Mouse (Mus musculus): ENCODE data around the gene Gm609. TPM values are rescaled to one million over a fixed set of nuclear protein-coding genes. Genes with fewer than 3 reads are reported as not detected.
"Not testable (repeated sequence)": the region's sequence is repeated elsewhere in the genome, so short reads cannot be mapped to it uniquely, and the experiment has no call there.

The Gm609 gene
- not detected in 2 replicates for polyA plus RNA-seq (2016; fragmentation: Nextera tagmentation; extraction: Ambion mirVana)

DNA sequence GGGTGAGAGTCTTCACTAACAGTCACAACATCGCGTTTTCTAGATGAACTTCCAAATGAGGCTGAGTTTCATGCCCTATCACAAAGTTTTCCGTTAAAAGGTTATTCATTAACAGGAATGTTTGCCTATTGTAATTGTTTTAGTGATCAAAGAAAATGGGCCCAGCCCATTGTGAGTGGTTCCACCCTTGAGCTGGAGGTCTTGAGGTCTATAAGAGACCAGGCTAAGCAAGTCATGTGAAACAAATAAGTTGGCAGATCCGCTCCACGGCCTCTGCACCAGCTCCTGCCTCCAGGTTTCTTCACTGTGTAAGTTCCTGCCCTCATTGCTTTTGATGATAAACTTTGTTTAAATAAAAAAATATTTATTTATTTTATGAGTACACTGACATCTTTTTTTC is at the start of gene Gm609:
Gene Gm609 (minus strand): TSS at position 43 of the 400 bp plus-strand sequence.
- no peak for DNase-seq (ENCODE audit: low spot score)
- 80% methylated on average over 5 of the region's 5 CpGs for WGBS
- Histone ChIP-seq H3K9me3 (replicated peaks) (no peaks in the 10 kb centered on the region), H3K4me1 (no peaks in the 10 kb centered on the region), H3K27me3 (ENCODE audit: low read depth, poor library complexity, severe bottlenecking) (no peaks in the 10 kb centered on the region), H3K27ac (replicated peaks) (no peak within 1 kb of the TSS), H3K4me3 (no peak within 1 kb of the TSS), H3K36me3 (no peaks in the 10 kb centered on the region)

DNA sequence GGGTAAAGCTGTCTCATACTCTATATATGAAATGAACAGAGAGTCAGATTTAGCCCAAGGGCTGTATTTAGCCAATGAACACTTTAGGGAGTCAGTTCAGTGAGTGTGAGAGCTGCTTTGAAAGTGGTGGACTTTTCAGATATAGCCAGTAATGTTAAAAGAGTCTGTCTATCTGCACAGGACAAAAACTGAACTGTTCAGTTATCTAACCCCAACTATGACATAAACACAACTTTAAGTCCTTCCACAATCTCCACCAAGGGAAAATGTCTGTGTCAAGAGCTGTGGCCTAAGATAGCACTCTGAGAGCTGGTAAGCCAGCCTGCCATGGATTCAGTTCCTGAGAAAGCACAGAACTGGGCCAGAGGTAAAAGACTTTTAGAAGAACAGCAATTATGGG is 49.3 kb upstream of the Gm609 start:
- no peak overlapping the region for H3K4me3 ChIP-seq
- H3K9me3 ChIP-seq (replicated peaks): no peaks in the 10 kb centered on the region
- DNase-seq (ENCODE audit: low spot score): no peak

DNA sequence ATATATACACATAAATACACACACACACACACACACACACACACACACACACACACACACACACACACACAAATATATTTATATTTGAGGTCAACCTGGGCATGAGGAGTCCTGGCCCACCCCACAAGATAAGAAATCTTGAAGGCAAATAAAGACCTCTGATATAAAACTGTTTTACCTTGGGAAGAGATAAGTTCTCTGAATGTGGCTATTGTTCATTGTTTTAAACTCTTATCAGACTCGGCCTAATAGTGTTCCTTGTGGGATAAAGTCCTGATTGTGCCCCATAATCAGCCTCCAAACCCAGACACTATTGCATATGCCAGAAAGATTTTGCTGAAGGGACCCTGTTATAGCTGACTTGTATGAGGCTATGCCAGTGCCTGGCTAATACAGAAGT is 45.6 kb upstream of the Gm609 start:
- WGBS: 66% methylated on average over 1 of the region's 1 CpGs
- not testable (repeated sequence) for DNase-seq (ENCODE audit: low spot score); H3K4me1 ChIP-seq

More for the DNA sequence above, 49.3 kb upstream of the Gm609 start:
- Histone ChIP-seq H3K27ac (replicated peaks) (no peak overlapping the region), H3K27me3 (ENCODE audit: low read depth, poor library complexity, severe bottlenecking) (no peaks in the 10 kb centered on the region), H3K36me3 (no peaks in the 10 kb centered on the region), H3K4me1 (no peaks in the 10 kb centered on the region)

DNA sequence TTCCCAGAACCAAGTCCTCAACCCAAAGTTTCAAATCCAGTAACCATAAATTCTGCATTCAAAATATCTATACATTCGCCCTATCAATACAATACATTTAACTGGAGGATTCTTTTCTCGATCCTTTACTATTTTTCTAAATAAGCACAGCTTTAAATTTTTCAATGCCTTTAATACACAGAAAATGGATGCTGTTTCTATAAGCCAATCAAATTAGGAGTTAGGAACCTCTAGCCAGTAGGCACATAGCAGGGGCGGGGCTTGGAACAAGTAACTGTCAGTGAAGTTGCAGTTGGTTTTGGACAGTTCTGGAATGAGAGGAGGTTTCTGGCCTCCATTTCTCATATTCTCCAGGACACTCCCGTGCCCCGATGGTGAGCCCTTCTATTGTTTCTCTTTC is 42.2 kb upstream of the Gm609 start, which contains the start of gene Slc9c1:
Gene Slc9c1 (plus strand): TSS at position 301 of the 400 bp plus-strand sequence.
- Histone ChIP-seq H3K27ac (replicated peaks) (no peak within 1 kb of the TSS), H3K9me3 (replicated peaks) (no peaks in the 10 kb centered on the region), H3K4me3 (no peak within 1 kb of the TSS), H3K36me3 (no peaks in the 10 kb centered on the region), H3K27me3 (ENCODE audit: low read depth, poor library complexity, severe bottlenecking) (no peaks in the 10 kb centered on the region), H3K4me1 (no peaks in the 10 kb centered on the region)
- WGBS: 92% methylated on average over 5 of the region's 5 CpGs
- no peak for DNase-seq (ENCODE audit: low spot score)

More for the DNA sequence above, 45.6 kb upstream of the Gm609 start:
- H3K27ac ChIP-seq (replicated peaks); H3K27me3 ChIP-seq (ENCODE audit: low read depth, poor library complexity, severe bottlenecking); H3K9me3 ChIP-seq (replicated peaks); H3K36me3 ChIP-seq; H3K4me3 ChIP-seq: not testable (repeated sequence)

DNA sequence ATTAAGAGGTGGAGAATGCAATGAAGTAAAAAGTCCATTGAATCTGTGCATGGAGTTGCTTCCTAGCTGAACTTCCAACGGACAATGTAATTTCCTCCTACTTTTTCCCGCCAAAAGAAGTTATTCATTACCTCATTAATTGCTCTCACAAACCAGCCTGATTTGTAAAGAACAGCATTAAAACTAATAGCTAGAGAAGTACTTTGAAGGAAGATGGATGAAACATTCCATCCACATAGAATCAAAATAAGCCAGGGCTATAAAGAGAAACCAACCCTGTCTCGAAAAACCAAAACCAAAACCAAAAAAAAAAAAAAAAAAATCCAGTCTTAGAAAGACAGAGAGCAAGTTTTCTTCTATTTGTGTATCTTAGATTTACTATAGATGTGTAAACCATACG is 39.2 kb upstream of the Gm609 start, which contains the start of gene Gm17783:
Gene Gm17783 (minus strand): TSS at position 101 of the 400 bp plus-strand sequence.
- no peak within 1 kb of the TSS for H3K4me3 ChIP-seq
- 86% methylated on average over 4 of the region's 4 CpGs for WGBS

DNA sequence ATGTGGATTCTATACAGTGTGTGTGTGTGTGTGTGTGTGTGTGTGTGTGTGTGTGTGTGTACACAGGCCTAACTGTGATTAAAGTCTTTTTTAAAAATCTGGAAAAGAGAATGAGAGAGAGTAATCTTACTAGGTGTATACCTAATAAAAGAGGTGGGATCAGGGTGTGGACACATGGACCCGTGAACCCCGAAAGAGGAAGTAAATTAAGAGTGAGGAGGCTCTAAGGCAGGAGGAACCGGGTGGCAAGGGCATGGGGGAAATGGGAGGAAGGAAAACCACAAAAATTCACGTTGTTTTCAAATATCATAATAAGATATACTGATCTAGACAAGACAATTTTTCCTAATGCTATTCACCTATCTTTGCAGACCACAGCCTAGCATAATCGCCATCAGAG is 32.8 kb upstream of the Gm609 start:
- Histone ChIP-seq H3K4me3 (no peak overlapping the region), H3K36me3 (no peaks in the 10 kb centered on the region), H3K27ac (replicated peaks) (no peak overlapping the region), H3K27me3 (ENCODE audit: low read depth, poor library complexity, severe bottlenecking) (no peaks in the 10 kb centered on the region), H3K9me3 (replicated peaks) (no peaks in the 10 kb centered on the region), H3K4me1 (no peaks in the 10 kb centered on the region)
- DNase-seq (ENCODE audit: low spot score): no peak
- 88% methylated on average over 5 of the region's 5 CpGs for WGBS

More for the DNA sequence above, 39.2 kb upstream of the Gm609 start, which contains the start of gene Gm17783:
- Histone ChIP-seq H3K27me3 (ENCODE audit: low read depth, poor library complexity, severe bottlenecking) (no peaks in the 10 kb centered on the region), H3K9me3 (replicated peaks) (no peaks in the 10 kb centered on the region), H3K27ac (replicated peaks) (no peak within 1 kb of the TSS), H3K4me1 (no peaks in the 10 kb centered on the region), H3K36me3 (no peaks in the 10 kb centered on the region)
- no peak for DNase-seq (ENCODE audit: low spot score)

DNA sequence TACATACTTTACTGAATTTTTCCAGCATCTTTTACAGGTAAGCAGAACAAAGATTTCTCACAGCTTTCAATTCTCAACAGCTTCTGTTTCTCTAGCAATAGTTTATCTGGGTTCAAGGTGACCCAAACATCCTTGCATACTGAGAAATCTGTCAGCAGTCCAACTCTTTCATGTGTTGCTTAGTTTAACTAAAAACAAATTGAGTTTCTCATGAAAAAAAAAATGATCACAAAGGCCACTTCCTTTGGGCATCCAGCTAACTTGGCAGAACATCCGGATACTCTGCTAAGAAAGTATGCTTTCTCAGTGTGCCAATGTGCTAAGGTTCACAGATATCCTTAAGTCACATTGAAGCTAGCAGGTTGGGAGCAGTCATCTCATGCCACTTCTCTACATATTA is 2.6 kb upstream of the Gm609 start:
- WGBS: 74% methylated on average over 1 of the region's 1 CpGs
- no peaks in the 10 kb centered on the region for H3K36me3 ChIP-seq
- no peaks in the 10 kb centered on the region for H3K4me1 ChIP-seq
- H3K9me3 ChIP-seq (replicated peaks): no peaks in the 10 kb centered on the region
- DNase-seq (ENCODE audit: low spot score): no peak
- H3K27me3 ChIP-seq (ENCODE audit: low read depth, poor library complexity, severe bottlenecking): no peaks in the 10 kb centered on the region
- H3K4me3 ChIP-seq: no peak overlapping the region
- no peak overlapping the region for H3K27ac ChIP-seq (replicated peaks)

DNA sequence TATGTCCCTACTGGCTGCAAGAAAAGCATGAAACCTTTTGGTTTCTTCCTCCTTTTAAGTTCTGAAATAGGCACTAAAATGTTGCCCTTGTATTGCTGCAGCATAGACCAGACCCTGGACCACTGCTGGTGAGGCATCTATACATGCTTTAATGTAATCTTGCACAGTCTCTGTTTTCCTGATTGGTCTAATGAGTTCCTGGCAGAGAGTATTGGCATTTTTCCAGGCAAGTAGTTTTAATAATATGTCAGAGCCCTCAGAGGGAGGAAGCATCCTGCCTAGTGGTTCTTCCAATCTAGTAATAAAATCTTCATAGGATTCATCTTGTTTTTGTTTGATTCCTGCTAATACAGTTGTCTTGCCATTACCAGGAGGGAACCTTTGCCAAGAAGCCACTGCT is 15.8 kb downstream of the Gm609 start:
- Histone ChIP-seq H3K36me3 (no peaks in the 10 kb centered on the region), H3K9me3 (replicated peaks) (no peaks in the 10 kb centered on the region), H3K4me3 (no peak overlapping the region), H3K27me3 (ENCODE audit: low read depth, poor library complexity, severe bottlenecking) (no peaks in the 10 kb centered on the region), H3K27ac (replicated peaks) (no peak overlapping the region), H3K4me1 (no peaks in the 10 kb centered on the region)
- DNase-seq (ENCODE audit: low spot score): no peak

DNA sequence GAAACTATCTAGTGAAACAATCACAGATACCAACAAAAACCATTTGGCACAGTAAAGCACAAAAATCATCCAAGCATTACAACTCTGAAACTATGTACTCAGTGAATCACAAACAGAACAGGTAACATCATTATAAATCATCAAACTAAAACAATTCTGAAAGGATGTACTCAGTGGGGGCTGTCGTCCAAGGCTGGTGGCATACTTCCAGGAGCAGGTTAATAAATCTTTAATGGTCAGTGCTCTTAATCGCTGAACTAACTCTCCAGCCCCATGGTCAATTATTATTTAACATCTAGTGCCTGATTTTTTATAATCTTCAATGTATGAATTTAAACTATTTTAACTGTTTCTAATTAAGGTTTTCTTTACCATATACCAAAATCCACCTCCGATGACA is 20.9 kb downstream of the Gm609 start:
- WGBS: 92% methylated on average over 3 of the region's 3 CpGs
- H3K36me3 ChIP-seq; DNase-seq (ENCODE audit: low spot score); H3K27ac ChIP-seq (replicated peaks); H3K4me1 ChIP-seq; H3K4me3 ChIP-seq; H3K9me3 ChIP-seq (replicated peaks); H3K27me3 ChIP-seq (ENCODE audit: low read depth, poor library complexity, severe bottlenecking): not testable (repeated sequence)

DNA sequence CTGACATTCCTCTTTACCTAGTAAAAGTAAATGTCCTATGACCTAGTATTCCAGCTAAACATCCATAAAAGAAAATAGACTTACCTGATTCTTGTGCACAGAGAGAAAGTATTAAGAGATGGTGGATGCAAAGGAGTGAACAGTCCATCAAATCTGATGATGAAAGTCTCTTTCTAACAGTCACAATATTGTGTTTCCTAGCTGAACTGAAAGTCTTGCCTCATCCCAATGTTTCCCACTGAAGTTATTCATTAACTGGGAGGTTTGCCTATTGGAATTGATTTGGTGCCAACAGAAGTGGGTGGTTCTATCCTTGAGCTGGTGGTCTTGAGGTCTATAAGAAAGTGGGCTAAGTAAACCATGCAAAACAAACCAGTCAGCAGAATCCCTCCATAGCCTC is 38.0 kb downstream of the Gm609 start:
- Histone ChIP-seq H3K9me3 (replicated peaks) (no peaks in the 10 kb centered on the region), H3K27ac (replicated peaks) (no peak overlapping the region), H3K4me1 (no peaks in the 10 kb centered on the region), H3K27me3 (ENCODE audit: low read depth, poor library complexity, severe bottlenecking) (no peaks in the 10 kb centered on the region), H3K36me3 (no peaks in the 10 kb centered on the region), H3K4me3 (no peak overlapping the region)
- DNase-seq (ENCODE audit: low spot score): no peak

DNA sequence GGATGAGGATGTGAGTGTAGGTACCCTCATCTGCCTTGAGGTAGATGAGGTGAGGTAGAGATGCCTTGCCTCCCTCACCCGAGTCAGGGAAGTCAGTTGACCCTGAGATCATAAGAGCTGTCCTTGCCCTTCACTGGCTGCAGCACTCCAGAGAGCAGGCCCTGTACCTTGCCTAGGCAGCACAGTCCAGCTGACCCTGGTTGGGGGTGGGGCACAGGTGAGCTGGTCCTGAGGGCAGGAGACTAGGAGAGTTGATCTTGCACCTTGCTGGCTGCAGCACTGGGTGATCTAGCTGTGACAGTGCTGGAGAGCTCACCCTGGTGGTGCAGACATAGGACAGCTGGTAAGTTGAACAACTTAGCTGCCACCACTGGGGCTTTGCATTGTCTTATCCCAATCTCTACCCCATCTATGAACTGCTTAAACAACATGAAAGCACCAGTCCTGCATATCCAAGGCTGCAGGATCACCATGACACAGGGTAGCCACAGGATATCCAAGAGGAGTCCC is 55.5 kb downstream of the Gm609 start:
- no peak overlapping the region for H3K4me3 ChIP-seq
- H3K36me3 ChIP-seq: no peaks in the 10 kb centered on the region
- no peaks in the 10 kb centered on the region for H3K27me3 ChIP-seq (ENCODE audit: low read depth, poor library complexity, severe bottlenecking)
- 85% methylated on average over 1 of the region's 1 CpGs for WGBS
- H3K9me3 ChIP-seq (replicated peaks): no peaks in the 10 kb centered on the region
- no peak overlapping the region for H3K27ac ChIP-seq (replicated peaks)
- no peaks in the 10 kb centered on the region for H3K4me1 ChIP-seq
- no peak for DNase-seq (ENCODE audit: low spot score)

DNA sequence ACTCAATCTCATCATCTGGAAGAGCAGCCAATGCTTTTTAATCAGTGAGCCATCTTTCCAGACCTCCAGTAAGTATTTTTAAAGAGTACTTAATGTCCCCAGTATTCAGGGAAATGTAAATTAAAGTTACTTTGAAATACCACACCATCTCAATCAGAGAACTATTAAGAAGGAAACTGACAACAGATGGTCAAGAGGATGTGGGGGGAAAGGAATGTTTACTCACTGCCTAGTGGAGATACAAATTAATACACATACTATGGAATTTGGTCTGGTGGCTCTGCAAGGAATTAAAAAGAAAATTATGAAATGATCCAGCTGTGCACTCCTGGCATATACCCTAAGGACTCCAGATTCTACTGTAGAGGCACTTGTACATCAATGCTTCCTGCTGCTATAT is 57.2 kb downstream of the Gm609 start:
- no peak overlapping the region for H3K27ac ChIP-seq (replicated peaks)

DNA sequence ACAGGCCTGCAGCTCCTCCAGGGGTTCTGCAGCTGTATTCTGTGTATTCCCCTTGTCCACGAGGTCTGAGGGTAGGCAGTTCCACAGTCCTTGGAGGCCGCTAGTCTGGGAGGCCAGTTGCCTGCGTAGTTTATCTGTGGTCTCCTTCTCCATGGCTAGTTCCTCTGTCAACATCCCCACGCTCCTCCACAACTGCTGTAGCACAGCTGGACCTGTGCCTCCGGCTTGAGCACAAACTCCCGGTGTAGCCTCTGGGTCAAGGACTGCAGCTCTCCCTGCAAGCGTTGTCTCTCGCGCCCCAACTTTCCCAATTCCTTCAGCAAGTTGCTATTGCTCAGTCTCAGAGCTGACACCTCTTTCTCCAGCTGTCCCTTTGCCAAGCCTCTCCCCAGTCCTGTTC is 65.1 kb downstream of the Gm609 start:
- Histone ChIP-seq H3K36me3 (no peaks in the 10 kb centered on the region), H3K4me3 (no peak overlapping the region), H3K4me1 (no peaks in the 10 kb centered on the region), H3K27ac (replicated peaks) (no peak overlapping the region), H3K27me3 (ENCODE audit: low read depth, poor library complexity, severe bottlenecking) (no peaks in the 10 kb centered on the region), H3K9me3 (replicated peaks) (no peaks in the 10 kb centered on the region)
- no peak for DNase-seq (ENCODE audit: low spot score)
- 91% methylated on average over 9 of the region's 9 CpGs for WGBS

More for the DNA sequence above, 57.2 kb downstream of the Gm609 start:
- Histone ChIP-seq H3K9me3 (replicated peaks) (no peaks in the 10 kb centered on the region), H3K4me3 (no peak overlapping the region), H3K36me3 (no peaks in the 10 kb centered on the region), H3K4me1 (no peaks in the 10 kb centered on the region), H3K27me3 (ENCODE audit: low read depth, poor library complexity, severe bottlenecking) (no peaks in the 10 kb centered on the region)
- no peak for DNase-seq (ENCODE audit: low spot score)

DNA sequence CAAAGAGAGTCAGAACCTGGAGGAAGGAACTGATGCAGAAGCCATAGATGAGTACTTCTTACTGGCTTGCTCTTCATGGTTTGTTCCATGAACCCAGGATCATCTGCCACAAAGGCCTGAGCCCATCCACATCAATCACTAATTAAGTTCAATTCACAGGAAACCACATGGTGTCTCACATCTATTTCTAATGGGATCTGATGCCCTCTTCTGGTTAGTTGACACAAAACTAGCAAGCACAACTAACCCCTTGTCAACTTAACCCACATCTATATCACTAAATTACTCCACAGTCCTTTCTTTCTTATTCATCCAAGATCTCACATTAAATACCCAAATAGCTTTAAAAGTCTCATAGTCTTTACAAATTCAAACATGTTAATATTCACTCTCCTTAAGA is 79.3 kb downstream of the Gm609 start:
- Histone ChIP-seq H3K27me3 (ENCODE audit: low read depth, poor library complexity, severe bottlenecking) (0 out of 2 replicates have a peak, but pooled peaks cover 6% of the 10 kb centered on the region), H3K4me3 (no peak overlapping the region), H3K27ac (replicated peaks) (no peak overlapping the region), H3K4me1 (peaks cover 2% of the 10 kb centered on the region; the same call in 1 of the 2 replicates), H3K36me3 (no peaks in the 10 kb centered on the region), H3K9me3 (replicated peaks) (no peaks in the 10 kb centered on the region)
- DNase-seq (ENCODE audit: low spot score): no peak
